Mouse (Mus musculus) embryonic facial prominence, embryonic 13.5 days (tissue): ENCODE measurements at regions not wholly inside any gene's neighbourhood (a gene's known extent, or its start where the extent isn't known, plus 50 kb on each side); places are given as distances from the start of the nearest gene placed in this dataset.
A peak's percentile ranks its signal among the peaks of the same experiment; 100 is the strongest.

Experiments
- ATAC-seq: fragments of 200-750 bp; cut with Nextera tagmentation; 2 replicates; pipeline ENCODE4 v1.8.0; 2017; ENCODE audit warnings: low read depth; ENCODE audit not compliant: insufficient number of reproducible peaks, insufficient read depth, low FRiP score, low TSS enrichment
- H3K27ac ChIP-seq: fragments of 300-500 bp; sonication (generic); 2 replicates; pipeline ENCODE4 v1.5.1; 2015; ENCODE audit warnings: moderate library complexity, mild to moderate bottlenecking, inconsistent platforms
- H3K27me3 ChIP-seq: fragments of 300-500 bp; sonication (generic); 2 replicates; pipeline ENCODE4 v1.6.1; 2015; ENCODE audit warnings: mild to moderate bottlenecking, inconsistent platforms
- H3K36me3 ChIP-seq: fragments of 300-500 bp; sonication (generic); 2 replicates; pipeline ENCODE4 v1.6.1; 2015; ENCODE audit warnings: mild to moderate bottlenecking, inconsistent platforms
- H3K4me1 ChIP-seq: fragments of 300-500 bp; sonication (generic); 2 replicates; pipeline ENCODE4 v1.6.1; 2015; ENCODE audit warnings: inconsistent platforms
- H3K4me2 ChIP-seq: fragments of 300-500 bp; sonication (generic); 2 replicates; pipeline ENCODE4 v1.6.1; 2015; ENCODE audit warnings: moderate library complexity, mild to moderate bottlenecking, inconsistent platforms
- H3K4me3 ChIP-seq: fragments of 300-500 bp; sonication (generic); 2 replicates; pipeline ENCODE4 v1.5.1; 2015; ENCODE audit warnings: mild to moderate bottlenecking, inconsistent platforms
- H3K9ac ChIP-seq: fragments of 300-500 bp; sonication (generic); 2 replicates; pipeline ENCODE4 v1.6.1; 2015; ENCODE audit warnings: mild to moderate bottlenecking, inconsistent platforms
- H3K9me3 ChIP-seq: fragments of 300-500 bp; sonication (generic); 2 replicates; pipeline ENCODE4 v1.6.1; 2016; ENCODE audit warnings: inconsistent platforms
- WGBS: fragments of 180-500 bp; shearing (Covaris S2); methylation state at CpG from one replicate; pipeline ENCODE4 v1.1.7; 2015; ENCODE audit warnings: mixed read lengths; 5-methylcytosine and 5-hydroxymethylcytosine counted together

GRCm38 (mm10) chr11:112587386-112587785 is 194.6 kb upstream of the Sox9 start:
- Histone ChIP-seq H3K9me3 (no peaks in the 10 kb centered on the region), H3K36me3 (no peaks in the 10 kb centered on the region), H3K4me1 (no peaks in the 10 kb centered on the region), H3K9ac (no peak overlapping the region), H3K4me3 (no peak overlapping the region), H3K4me2 (no peak overlapping the region), H3K27me3 (no peaks in the 10 kb centered on the region), H3K27ac (no peak overlapping the region)
- ATAC-seq, result no peak

- H3K4me3 ChIP-seq, result no peak overlapping the region
- WGBS, result 67% methylated on average over 11 of the region's 11 CpGs
- H3K27ac ChIP-seq, result no peak overlapping the region
- H3K27me3 ChIP-seq, result no peaks in the 10 kb centered on the region
- H3K36me3 ChIP-seq, result no peaks in the 10 kb centered on the region
- H3K9ac ChIP-seq, result no peak overlapping the region
- H3K4me2 ChIP-seq, result no peak overlapping the region
- no peak for ATAC-seq
- H3K9me3 ChIP-seq, result no peaks in the 10 kb centered on the region
- no peaks in the 10 kb centered on the region for H3K4me1 ChIP-seq
These were observed 193.9 kb upstream of the Sox9 start for GRCm38 (mm10) chr11:112588088-112588487.

- H3K27ac ChIP-seq, result no peak overlapping the region
- H3K36me3 ChIP-seq, result no peaks in the 10 kb centered on the region
- H3K9me3 ChIP-seq, result no peaks in the 10 kb centered on the region
- no peak overlapping the region for H3K4me2 ChIP-seq
- H3K9ac ChIP-seq, result no peak overlapping the region
- no peak for ATAC-seq
- no peaks in the 10 kb centered on the region for H3K4me1 ChIP-seq
- H3K27me3 ChIP-seq, result no peaks in the 10 kb centered on the region
- WGBS, result 90% methylated on average over 7 of the region's 7 CpGs
- H3K4me3 ChIP-seq, result no peak overlapping the region
These were observed 191.8 kb upstream of the Sox9 start for GRCm38 (mm10) chr11:112590214-112590613.

GRCm38 (mm10) chr11:112592411-112593020 is 189.5 kb upstream of the Sox9 start:
- H3K4me2 ChIP-seq, result no peak overlapping the region
- no peaks in the 10 kb centered on the region for H3K27me3 ChIP-seq
- no peaks in the 10 kb centered on the region for H3K9me3 ChIP-seq
- WGBS, result 7% methylated on average over 6 of the region's 6 CpGs
- no peak overlapping the region for H3K4me3 ChIP-seq
- H3K27ac ChIP-seq, result no peak overlapping the region
- no peak for ATAC-seq
- H3K36me3 ChIP-seq, result no peaks in the 10 kb centered on the region
- no peak overlapping the region for H3K9ac ChIP-seq
- H3K4me1 ChIP-seq, result no peaks in the 10 kb centered on the region

- H3K4me3 ChIP-seq, result no peak overlapping the region
- H3K4me1 ChIP-seq, result no peaks in the 10 kb centered on the region
- no peaks in the 10 kb centered on the region for H3K27me3 ChIP-seq
- no peak for ATAC-seq
- no peak overlapping the region for H3K27ac ChIP-seq
- 78% methylated on average over 10 of the region's 10 CpGs for WGBS
- H3K9me3 ChIP-seq, result no peaks in the 10 kb centered on the region
- H3K9ac ChIP-seq, result no peak overlapping the region
- H3K4me2 ChIP-seq, result no peak overlapping the region
- H3K36me3 ChIP-seq, result no peaks in the 10 kb centered on the region
These were observed 188.2 kb upstream of the Sox9 start for GRCm38 (mm10) chr11:112593821-112594220.

- 72% methylated on average over 1 of the region's 1 CpGs for WGBS
- ATAC-seq, result no peak
- no peak overlapping the region for H3K27ac ChIP-seq
- no peaks in the 10 kb centered on the region for H3K36me3 ChIP-seq
- peaks cover 9% of the 10 kb centered on the region for H3K4me1 ChIP-seq
- no peaks in the 10 kb centered on the region for H3K27me3 ChIP-seq
- H3K4me3 ChIP-seq, result no peak overlapping the region
- no peak overlapping the region for H3K9ac ChIP-seq
- no peaks in the 10 kb centered on the region for H3K9me3 ChIP-seq
- no peak overlapping the region for H3K4me2 ChIP-seq
These were observed 174.7 kb upstream of the Sox9 start for GRCm38 (mm10) chr11:112607359-112607758.

GRCm38 (mm10) chr11:112609277-112609676 is 172.7 kb upstream of the Sox9 start:
- Histone ChIP-seq H3K4me2 (no peak overlapping the region), H3K27ac (no peak overlapping the region), H3K4me1 (peaks cover 9% of the 10 kb centered on the region), H3K9me3 (no peaks in the 10 kb centered on the region), H3K4me3 (no peak overlapping the region), H3K27me3 (no peaks in the 10 kb centered on the region), H3K9ac (no peak overlapping the region), H3K36me3 (no peaks in the 10 kb centered on the region)
- 69% methylated on average over 3 of the region's 3 CpGs for WGBS
- ATAC-seq, result no peak

GRCm38 (mm10) chr11:112611073-112611472 is 171.0 kb upstream of the Sox9 start:
- Histone ChIP-seq H3K27ac (no peak overlapping the region), H3K4me3 (no peak overlapping the region), H3K9me3 (no peaks in the 10 kb centered on the region), H3K4me2 (no peak overlapping the region), H3K36me3 (no peaks in the 10 kb centered on the region), H3K4me1 (peaks cover 9% of the 10 kb centered on the region), H3K27me3 (no peaks in the 10 kb centered on the region), H3K9ac (no peak overlapping the region)
- 71% methylated on average over 11 of the region's 11 CpGs for WGBS
- ATAC-seq, result no peak

- no peak overlapping the region for H3K4me2 ChIP-seq
- H3K27ac ChIP-seq, result no peak overlapping the region
- ATAC-seq, result no peak
- H3K4me1 ChIP-seq, result peaks cover 11% of the 10 kb centered on the region
- no peak overlapping the region for H3K9ac ChIP-seq
- no peak overlapping the region for H3K4me3 ChIP-seq
- H3K27me3 ChIP-seq, result no peaks in the 10 kb centered on the region
- WGBS, result 90% methylated on average over 4 of the region's 4 CpGs
- no peaks in the 10 kb centered on the region for H3K9me3 ChIP-seq
- H3K36me3 ChIP-seq, result no peaks in the 10 kb centered on the region
These were observed 166.4 kb upstream of the Sox9 start for GRCm38 (mm10) chr11:112615629-112616028.

GRCm38 (mm10) chr11:112616942-112617341 is 165.1 kb upstream of the Sox9 start:
- peaks cover 18% of the 10 kb centered on the region for H3K4me1 ChIP-seq
- no peak overlapping the region for H3K27ac ChIP-seq
- no peak overlapping the region for H3K4me2 ChIP-seq
- H3K9ac ChIP-seq, result no peak overlapping the region
- no peaks in the 10 kb centered on the region for H3K36me3 ChIP-seq
- WGBS, result 69% methylated on average over 2 of the region's 2 CpGs
- no peak overlapping the region for H3K4me3 ChIP-seq
- ATAC-seq, result no peak
- H3K27me3 ChIP-seq, result no peaks in the 10 kb centered on the region
- no peaks in the 10 kb centered on the region for H3K9me3 ChIP-seq

- Histone ChIP-seq H3K27me3 (no peaks in the 10 kb centered on the region), H3K4me1 (peaks cover 19% of the 10 kb centered on the region), H3K9ac (0 out of 2 replicates have a peak overlapping the region, but pooled peaks have one; percentile 46), H3K9me3 (no peaks in the 10 kb centered on the region), H3K36me3 (no peaks in the 10 kb centered on the region), H3K4me2 (peak overlapping the region; percentile 41), H3K27ac (0 out of 2 replicates have a peak overlapping the region, but pooled peaks have one; percentile 57), H3K4me3 (peak overlapping the region; percentile 1; the same call in 1 of the 2 replicates)
- ATAC-seq, result 0 out of 2 replicates have a peak, but pooled peaks have one; percentile 26
- WGBS, result 22% methylated on average over 12 of the region's 12 CpGs
These were observed 161.1 kb upstream of the Sox9 start for GRCm38 (mm10) chr11:112620916-112621315.

GRCm38 (mm10) chr11:112621385-112622120 is 160.5 kb upstream of the Sox9 start:
- 64% methylated on average over 9 of the region's 9 CpGs for WGBS
- peaks cover 19% of the 10 kb centered on the region for H3K4me1 ChIP-seq
- no peak overlapping the region for H3K27ac ChIP-seq
- ATAC-seq, result no peak
- no peaks in the 10 kb centered on the region for H3K9me3 ChIP-seq
- H3K4me3 ChIP-seq, result no peak overlapping the region
- H3K4me2 ChIP-seq, result peak overlapping the region; percentile 41
- no peaks in the 10 kb centered on the region for H3K27me3 ChIP-seq
- H3K36me3 ChIP-seq, result no peaks in the 10 kb centered on the region
- 0 out of 2 replicates have a peak overlapping the region, but pooled peaks have one; percentile 46 for H3K9ac ChIP-seq
